Mouse (Mus musculus): ENCODE data around the gene Msto1. TPM values are rescaled to one million over a fixed set of nuclear protein-coding genes. Genes with fewer than 3 reads are reported as not detected.
"Not testable (repeated sequence)": the region's sequence is repeated elsewhere in the genome, so short reads cannot be mapped to it uniquely, and the experiment has no call there.

Gene Msto1
- polyA plus RNA-seq, 1 experiment from 2014 or later: 9.9 TPM

DNA sequence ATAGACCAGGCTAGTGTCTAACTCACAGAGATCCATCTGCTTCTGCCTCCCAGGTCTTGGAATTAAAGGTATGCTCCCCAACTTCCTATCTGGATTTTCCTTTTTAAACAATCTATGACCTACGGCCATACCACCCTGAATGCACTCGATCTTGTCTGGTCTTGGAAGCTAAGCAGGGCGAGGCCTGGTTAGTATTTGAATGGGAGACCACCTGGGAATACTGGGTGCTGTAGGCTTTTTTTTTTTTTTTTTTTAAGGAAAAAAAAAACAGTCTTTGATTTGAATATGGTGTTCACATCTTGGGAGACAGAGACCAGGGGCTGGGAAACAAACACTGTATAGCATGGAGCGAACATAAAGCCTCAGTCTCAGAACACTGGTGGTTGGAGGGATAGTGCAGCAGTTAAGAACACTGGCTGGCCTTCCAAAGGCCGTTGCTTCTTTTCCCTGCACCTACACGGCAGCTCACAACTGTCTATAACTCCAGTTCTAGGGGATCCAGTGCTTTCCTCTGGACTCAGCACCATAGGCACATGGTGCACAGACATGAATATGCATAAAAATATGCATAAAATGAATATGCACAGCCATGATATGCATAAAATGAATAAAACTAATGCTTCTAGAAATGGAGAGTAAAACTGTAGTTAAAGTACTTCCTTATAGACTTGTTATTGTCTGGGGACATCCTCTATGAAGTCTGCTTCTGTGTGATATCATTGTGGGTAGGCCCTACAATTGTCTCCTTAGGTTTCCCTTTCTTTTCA lies 7.2 kb downstream of the Msto1 start:
- no peak overlapping the region for H3K9ac ChIP-seq (replicated peaks)
- no peak for TF ChIP-seq CTCF (IDR thresholded peaks at IDR 0.05; ENCODE audit: low read depth)
- TF ChIP-seq EP300 (IDR thresholded peaks at IDR 0.05; ENCODE audit: low read depth): no peak
- ATAC-seq (no peak), DNase-seq (no peak)
- H3K4me2 ChIP-seq (ENCODE audit: low read depth, low read length): no peak overlapping the region
- no peak overlapping the region for H3K4me3 ChIP-seq (ENCODE audit: low read depth, low read length)
- H3K27me3 ChIP-seq (ENCODE audit: insufficient read depth, low read length): no peaks in the 10 kb centered on the region
- H3K4me1 ChIP-seq (ENCODE audit: insufficient read depth): no peaks in the 10 kb centered on the region
- 83% methylated on average over 6 of the region's 6 CpGs for WGBS (ENCODE audit: insufficient replicate concordance)
- H3K9me3 ChIP-seq (ENCODE audit: low read length): no peaks in the 10 kb centered on the region
- no peak overlapping the region for H3K27ac ChIP-seq (ENCODE audit: low read depth)
- peaks cover 69% of the 10 kb centered on the region for H3K36me3 ChIP-seq (replicated peaks; ENCODE audit: insufficient read depth, low read length)

DNA sequence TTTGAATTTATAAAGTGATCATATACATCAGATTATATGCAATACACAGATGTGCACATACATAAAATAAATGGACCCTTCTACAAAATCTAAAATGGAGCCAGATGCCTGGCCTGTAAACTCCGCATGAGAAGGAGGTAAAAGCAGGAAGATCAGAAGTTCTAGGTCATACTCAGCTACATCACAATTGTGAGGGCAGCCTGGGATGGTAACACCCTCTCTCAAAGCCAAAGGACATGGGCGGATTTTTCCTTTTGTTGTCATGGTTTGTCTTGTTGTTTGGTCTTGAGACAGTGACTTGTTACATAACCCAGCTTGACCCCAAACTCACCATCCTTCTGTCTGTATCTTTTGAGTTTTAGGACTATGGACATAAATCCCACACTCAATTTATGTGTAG lies 8.1 kb downstream of the Msto1 start:
- Histone ChIP-seq H3K36me3 (replicated peaks; ENCODE audit: insufficient read depth, low read length) (peaks cover 68% of the 10 kb centered on the region), H3K27ac (ENCODE audit: low read depth) (no peak overlapping the region), H3K4me1 (ENCODE audit: insufficient read depth) (no peaks in the 10 kb centered on the region), H3K4me3 (ENCODE audit: low read depth, low read length) (no peak overlapping the region), H3K27me3 (ENCODE audit: insufficient read depth, low read length) (no peaks in the 10 kb centered on the region), H3K4me2 (ENCODE audit: low read depth, low read length) (no peak overlapping the region), H3K9ac (replicated peaks) (no peak overlapping the region), H3K9me3 (ENCODE audit: low read length) (no peaks in the 10 kb centered on the region)
- whole genome bisulfite sequencing (ENCODE audit: insufficient replicate concordance): 81% methylated on average over 2 of the region's 2 CpGs
- ATAC-seq (no peak), DNase-seq (no peak)
- TF ChIP-seq EP300 (IDR thresholded peaks at IDR 0.05; ENCODE audit: low read depth) (no peak), CTCF (IDR thresholded peaks at IDR 0.05; ENCODE audit: low read depth) (no peak)

DNA sequence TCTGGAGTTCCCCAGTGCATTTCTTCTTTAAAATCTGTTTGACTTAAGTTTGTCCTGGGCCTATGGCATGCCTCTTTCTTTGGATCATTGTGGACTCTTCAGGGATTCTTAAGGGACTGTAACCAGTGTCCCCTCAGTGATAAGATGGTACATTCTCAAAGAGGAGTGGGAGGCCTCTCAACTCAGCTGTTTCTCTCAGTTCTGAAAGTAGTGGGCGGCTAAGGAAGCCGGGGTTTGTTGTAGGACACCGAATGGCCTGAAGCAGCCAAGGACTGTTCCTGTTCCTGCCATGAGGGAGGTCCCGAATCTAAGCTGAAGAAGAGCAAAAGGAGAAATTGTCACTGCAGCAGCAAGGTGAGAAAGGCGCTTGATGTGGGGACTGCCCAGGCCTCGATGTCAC lies 8.6 kb downstream of the Msto1 start:
- H3K9ac ChIP-seq (replicated peaks): no peak overlapping the region
- H3K4me3 ChIP-seq (ENCODE audit: low read depth, low read length): no peak overlapping the region
- ATAC-seq (no peak), DNase-seq (no peak)
- H3K4me2 ChIP-seq (ENCODE audit: low read depth, low read length): no peak overlapping the region
- H3K27ac ChIP-seq (ENCODE audit: low read depth): no peak overlapping the region
- TF ChIP-seq EP300 (IDR thresholded peaks at IDR 0.05; ENCODE audit: low read depth) (no peak), CTCF (IDR thresholded peaks at IDR 0.05; ENCODE audit: low read depth) (no peak)
- no peaks in the 10 kb centered on the region for H3K27me3 ChIP-seq (ENCODE audit: insufficient read depth, low read length)
- no peaks in the 10 kb centered on the region for H3K9me3 ChIP-seq (ENCODE audit: low read length)
- H3K36me3 ChIP-seq (replicated peaks; ENCODE audit: insufficient read depth, low read length): peaks cover 67% of the 10 kb centered on the region
- no peaks in the 10 kb centered on the region for H3K4me1 ChIP-seq (ENCODE audit: insufficient read depth)
- 81% methylated on average over 6 of the region's 6 CpGs for WGBS (ENCODE audit: insufficient replicate concordance)

DNA sequence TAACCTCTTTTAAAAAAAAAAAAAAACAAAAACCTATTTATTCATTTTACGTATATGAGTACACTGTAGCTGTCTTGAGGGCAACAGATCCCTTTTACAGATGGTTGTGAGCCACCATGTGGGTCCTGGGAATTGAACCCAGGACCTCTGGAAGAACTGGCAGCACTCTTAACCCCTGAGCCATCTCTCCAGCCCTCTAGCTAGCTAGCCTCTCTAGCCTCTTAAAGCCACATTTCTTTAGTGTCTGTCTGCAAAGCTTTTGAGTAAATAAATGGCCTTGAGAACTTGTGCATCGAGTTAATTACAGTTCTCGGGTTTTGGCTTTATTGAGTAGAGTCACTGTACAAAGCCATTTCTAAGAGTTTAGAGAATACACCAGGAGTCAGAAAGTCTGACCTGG lies 9.0 kb downstream of the Msto1 start:
- no peak for ATAC-seq
- H3K4me2 ChIP-seq (ENCODE audit: low read depth, low read length): no peak overlapping the region
- H3K9me3 ChIP-seq (ENCODE audit: low read length): no peaks in the 10 kb centered on the region
- no peak overlapping the region for H3K27ac ChIP-seq (ENCODE audit: low read depth)
- TF ChIP-seq CTCF (IDR thresholded peaks at IDR 0.05; ENCODE audit: low read depth) (no peak), EP300 (IDR thresholded peaks at IDR 0.05; ENCODE audit: low read depth) (no peak)
- no peak for DNase-seq
- H3K27me3 ChIP-seq (ENCODE audit: insufficient read depth, low read length): no peaks in the 10 kb centered on the region
- no peak overlapping the region for H3K9ac ChIP-seq (replicated peaks)
- peaks cover 66% of the 10 kb centered on the region for H3K36me3 ChIP-seq (replicated peaks; ENCODE audit: insufficient read depth, low read length)
- H3K4me1 ChIP-seq (ENCODE audit: insufficient read depth): no peaks in the 10 kb centered on the region
- WGBS (ENCODE audit: insufficient replicate concordance): 88% methylated on average over 3 of the region's 3 CpGs
- H3K4me3 ChIP-seq (ENCODE audit: low read depth, low read length): no peak overlapping the region

DNA sequence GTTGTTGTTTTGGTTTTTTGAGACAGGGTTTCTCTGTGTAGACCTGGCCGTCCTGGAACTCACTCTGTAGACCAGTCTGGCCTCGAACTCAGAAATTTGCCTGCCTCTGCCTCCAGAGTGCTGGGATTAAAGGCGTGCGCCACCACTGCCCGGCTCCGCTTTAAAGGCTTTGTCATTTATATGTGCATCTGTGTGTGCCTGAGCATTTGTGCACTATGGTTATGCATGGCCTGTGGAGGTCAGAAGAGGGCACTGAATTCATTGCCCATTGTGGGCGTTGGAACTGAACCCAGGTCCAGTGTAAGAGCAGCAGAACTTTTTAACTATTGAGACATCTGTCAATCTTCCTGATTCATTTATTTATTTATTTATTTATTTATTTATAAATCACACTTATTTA lies 20.8 kb downstream of the Msto1 start:
- WGBS (ENCODE audit: insufficient replicate concordance): 89% methylated on average over 7 of the region's 7 CpGs
- H3K36me3 ChIP-seq (replicated peaks; ENCODE audit: insufficient read depth, low read length); H3K27ac ChIP-seq (ENCODE audit: low read depth); H3K4me2 ChIP-seq (ENCODE audit: low read depth, low read length); H3K4me3 ChIP-seq (ENCODE audit: low read depth, low read length); H3K9ac ChIP-seq (replicated peaks); H3K9me3 ChIP-seq (ENCODE audit: low read length); H3K27me3 ChIP-seq (ENCODE audit: insufficient read depth, low read length); DNase-seq; H3K4me1 ChIP-seq (ENCODE audit: insufficient read depth); ATAC-seq: not testable (repeated sequence)

DNA sequence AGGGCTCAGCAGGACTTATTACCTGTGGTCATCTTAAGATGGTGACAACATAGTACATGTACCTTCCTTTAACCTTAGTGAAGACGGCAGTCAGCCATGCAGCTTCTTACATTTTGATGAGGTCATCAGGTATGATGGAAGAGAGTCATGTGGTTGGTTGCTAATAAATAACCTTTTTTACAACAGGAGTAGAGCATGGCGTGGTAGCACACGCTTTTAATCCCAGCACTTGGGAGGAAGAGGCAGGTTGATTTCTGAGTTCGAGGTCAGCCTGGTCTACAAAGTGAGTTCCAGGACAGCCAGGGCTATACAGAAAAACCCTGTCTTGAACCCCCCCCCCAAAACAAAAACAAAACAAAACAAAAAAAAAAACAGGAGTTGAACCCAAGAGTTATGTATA lies 31.3 kb downstream of the Msto1 start:
- ATAC-seq; H3K36me3 ChIP-seq (replicated peaks; ENCODE audit: insufficient read depth, low read length); H3K4me1 ChIP-seq (ENCODE audit: insufficient read depth); DNase-seq; H3K9me3 ChIP-seq (ENCODE audit: low read length); H3K9ac ChIP-seq (replicated peaks); H3K27ac ChIP-seq (ENCODE audit: low read depth); H3K4me3 ChIP-seq (ENCODE audit: low read depth, low read length); H3K27me3 ChIP-seq (ENCODE audit: insufficient read depth, low read length); H3K4me2 ChIP-seq (ENCODE audit: low read depth, low read length): not testable (repeated sequence)
- 91% methylated on average over 4 of the region's 4 CpGs for WGBS (ENCODE audit: insufficient replicate concordance)

DNA sequence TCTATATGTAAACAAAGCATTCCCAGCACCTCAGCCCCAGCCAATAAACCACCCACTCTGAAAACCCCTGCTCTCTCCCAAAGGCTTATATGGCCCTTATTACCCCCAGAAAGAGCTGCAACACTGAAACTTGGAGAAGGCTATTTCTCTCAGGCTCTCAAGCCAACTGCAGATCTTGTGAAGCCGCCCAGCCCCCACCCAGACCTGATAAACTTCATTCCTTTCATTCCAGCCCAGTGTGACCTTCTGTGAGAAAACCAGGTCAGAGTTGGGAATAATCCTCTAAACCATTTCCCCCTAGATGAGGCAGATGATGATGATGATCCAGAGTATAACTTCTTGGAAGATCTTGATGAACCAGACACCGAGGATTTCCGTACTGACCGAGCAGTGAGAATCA lies 45.4 kb downstream of the Msto1 start:
- peaks cover 11% of the 10 kb centered on the region for H3K36me3 ChIP-seq (replicated peaks; ENCODE audit: insufficient read depth, low read length)
- H3K27me3 ChIP-seq (ENCODE audit: insufficient read depth, low read length); H3K27ac ChIP-seq (ENCODE audit: low read depth); H3K4me3 ChIP-seq (ENCODE audit: low read depth, low read length); H3K4me1 ChIP-seq (ENCODE audit: insufficient read depth); H3K9me3 ChIP-seq (ENCODE audit: low read length); ATAC-seq; H3K9ac ChIP-seq (replicated peaks); DNase-seq; H3K4me2 ChIP-seq (ENCODE audit: low read depth, low read length): not testable (repeated sequence)
- no CpG with 5 or more reads among the region's 4 CpGs for WGBS (ENCODE audit: insufficient replicate concordance)

DNA sequence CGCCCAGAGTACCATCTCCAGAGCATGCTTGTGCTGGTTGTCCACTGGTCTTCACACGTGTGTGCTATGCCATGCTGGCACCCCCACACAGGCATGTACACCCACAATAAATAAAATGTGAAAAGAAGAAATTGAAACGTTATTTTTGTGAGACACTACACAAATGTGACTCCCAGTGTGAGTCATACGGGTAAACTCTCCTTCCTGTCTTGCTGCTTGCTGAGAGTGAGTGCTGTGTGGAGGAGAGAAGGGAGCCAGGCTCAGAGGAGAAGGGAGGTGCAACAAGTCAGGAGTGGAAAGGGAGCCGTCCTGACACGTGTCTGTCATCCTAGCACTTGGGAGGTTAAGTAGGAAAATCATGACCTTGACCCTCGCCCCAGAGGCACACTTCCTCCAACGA lies 46.6 kb downstream of the Msto1 start:
- DNase-seq; ATAC-seq; H3K9me3 ChIP-seq (ENCODE audit: low read length); H3K4me3 ChIP-seq (ENCODE audit: low read depth, low read length); H3K27me3 ChIP-seq (ENCODE audit: insufficient read depth, low read length); H3K27ac ChIP-seq (ENCODE audit: low read depth); H3K4me2 ChIP-seq (ENCODE audit: low read depth, low read length); H3K9ac ChIP-seq (replicated peaks); H3K4me1 ChIP-seq (ENCODE audit: insufficient read depth): not testable (repeated sequence)
- H3K36me3 ChIP-seq (replicated peaks; ENCODE audit: insufficient read depth, low read length): peaks cover 20% of the 10 kb centered on the region
- no CpG with 5 or more reads among the region's 8 CpGs for WGBS (ENCODE audit: insufficient replicate concordance)

DNA sequence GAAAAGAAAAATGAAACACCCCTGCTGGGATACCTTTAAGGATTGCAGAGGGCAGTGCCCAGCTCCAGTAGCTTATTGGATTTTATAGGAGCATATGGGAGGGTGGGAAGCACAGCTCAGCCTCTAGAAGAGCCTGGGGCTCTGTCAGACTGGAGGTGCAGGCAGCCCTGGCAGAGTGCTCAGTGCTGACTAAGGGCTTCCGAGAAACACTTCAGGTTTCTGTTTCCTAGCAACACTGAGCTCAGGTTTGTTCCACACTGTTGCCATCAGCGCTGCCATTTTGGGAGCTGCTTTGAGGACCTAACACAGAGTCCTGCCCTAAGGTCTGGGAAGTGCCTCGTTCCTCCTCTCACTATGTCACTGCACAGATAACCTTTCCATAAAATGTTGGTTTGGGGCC lies 47.1 kb downstream of the Msto1 start:
- ATAC-seq: not testable (repeated sequence)
- WGBS (ENCODE audit: insufficient replicate concordance): no CpG with 5 or more reads among the region's 3 CpGs

More for the DNA sequence above, 47.1 kb downstream of the Msto1 start:
- H3K4me3 ChIP-seq (ENCODE audit: low read depth, low read length); H3K27me3 ChIP-seq (ENCODE audit: insufficient read depth, low read length); H3K4me1 ChIP-seq (ENCODE audit: insufficient read depth); H3K9ac ChIP-seq (replicated peaks); DNase-seq; H3K27ac ChIP-seq (ENCODE audit: low read depth); H3K9me3 ChIP-seq (ENCODE audit: low read length); H3K4me2 ChIP-seq (ENCODE audit: low read depth, low read length): not testable (repeated sequence)
- H3K36me3 ChIP-seq (replicated peaks; ENCODE audit: insufficient read depth, low read length): peaks cover 25% of the 10 kb centered on the region
